Mouse (Mus musculus) neural tube, embryonic 14.5 days (tissue): ENCODE measurements around the gene Tspan5. TPM values are rescaled to one million over a fixed set of nuclear protein-coding genes. Genes with fewer than 3 reads are reported as not detected.
A peak's percentile ranks its signal among the peaks of the same experiment; 100 is the strongest.

Source experiments
- ATAC-seq: fragments of 200-750 bp; cut with Nextera tagmentation; 2 replicates; pipeline ENCODE4 v1.8.0; 2017; ENCODE audit warnings: low read depth, mild to moderate bottlenecking, moderate TSS enrichment, moderate library complexity
- H3K27ac ChIP-seq: fragments of 300-500 bp; sonication (generic); 2 replicates; pipeline ENCODE4 v1.5.1; 2014; ENCODE audit warnings: low read depth, mild to moderate bottlenecking, control low read depth, low read length, moderate library complexity, mixed read lengths
- H3K27me3 ChIP-seq: fragments of 300-500 bp; sonication (generic); 2 replicates; pipeline ENCODE4 v1.6.1; 2014; ENCODE audit warnings: low read length; ENCODE audit not compliant: control insufficient read depth, insufficient read depth
- H3K36me3 ChIP-seq: fragments of 300-500 bp; sonication (generic); 2 replicates; pipeline ENCODE4 v1.6.1; 2014; ENCODE audit warnings: low read length, mixed read lengths; ENCODE audit not compliant: control insufficient read depth, insufficient read depth
- H3K4me1 ChIP-seq: fragments of 300-500 bp; sonication (generic); 2 replicates; pipeline ENCODE4 v1.6.1; 2014; ENCODE audit warnings: low read length; ENCODE audit not compliant: control insufficient read depth, insufficient read depth
- H3K4me2 ChIP-seq: fragments of 300-500 bp; sonication (generic); 2 replicates; pipeline ENCODE4 v1.6.1; 2014; ENCODE audit warnings: mild to moderate bottlenecking, low read depth, low read length, control low read depth
- H3K4me3 ChIP-seq: fragments of 300-500 bp; sonication (generic); 2 replicates; pipeline ENCODE4 v1.5.1; 2014; ENCODE audit warnings: low read depth, low read length, control low read depth, mixed read lengths
- H3K9ac ChIP-seq: fragments of 300-500 bp; sonication (generic); replicated peaks from 2 replicates; pipeline ENCODE4 v1.6.1; 2014; ENCODE audit warnings: low read depth, mild to moderate bottlenecking, control low read depth, low read length, mixed read lengths
- H3K9me3 ChIP-seq: fragments of 300-500 bp; sonication (generic); 2 replicates; pipeline ENCODE4 v1.6.1; 2016; ENCODE audit warnings: low read length; ENCODE audit not compliant: control insufficient read depth
- WGBS: fragments of 180-500 bp; shearing (Covaris S2); extraction: QIAGEN DNeasy Blood & Tissue Kit; methylation state at CpG from one replicate; pipeline ENCODE4 v1.1.7; 2014; 5-methylcytosine and 5-hydroxymethylcytosine counted together
- polyA plus RNA-seq: library from polyadenylated mRNA; unstranded; fragments of >200 nt; fragmentation: Nextera tagmentation; extraction: Ambion mirVana; gene quantifications from 2 replicates; pipeline ENCODE4 v1.2.1, GENCODE M21; 2014

Gene Tspan5
- polyA plus RNA-seq, 1 experiment from 2014 or later: 115 TPM

DNA sequence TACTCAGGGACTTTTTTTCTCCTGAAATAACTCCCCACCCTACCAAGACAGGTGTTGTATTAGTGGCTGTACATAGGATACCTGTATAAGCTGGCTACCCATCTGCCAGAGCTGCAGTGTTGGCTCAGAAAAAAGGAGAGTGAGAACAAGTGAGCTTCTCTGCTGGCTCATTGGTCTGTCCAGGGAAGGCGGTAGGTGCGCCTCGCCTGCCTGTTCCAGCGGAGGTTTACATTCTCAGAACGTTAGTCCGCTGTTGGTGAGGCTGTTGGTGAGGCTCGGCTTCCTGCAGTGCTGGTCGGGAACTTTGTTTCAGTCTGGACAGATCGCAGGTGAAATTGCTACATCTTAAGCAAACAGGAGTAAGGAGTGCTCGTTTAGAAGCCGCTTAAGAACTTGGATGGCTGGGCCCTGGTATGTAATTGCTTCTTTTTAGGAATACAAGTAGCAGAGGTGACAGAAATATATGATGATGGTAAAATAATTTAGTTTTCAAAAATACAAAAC is 118.3 kb downstream of the Tspan5 start:
- Histone ChIP-seq H3K9ac (no peak overlapping the region), H3K36me3 (no peaks in the 10 kb centered on the region), H3K27me3 (no peaks in the 10 kb centered on the region), H3K9me3 (no peaks in the 10 kb centered on the region), H3K27ac (no peak overlapping the region; the same call in 1 of the 2 replicates), H3K4me2 (no peak overlapping the region), H3K4me3 (no peak overlapping the region), H3K4me1 (peaks cover 52% of the 10 kb centered on the region)
- no peak for ATAC-seq
- 64% methylated on average over 11 of the region's 11 CpGs for WGBS

DNA sequence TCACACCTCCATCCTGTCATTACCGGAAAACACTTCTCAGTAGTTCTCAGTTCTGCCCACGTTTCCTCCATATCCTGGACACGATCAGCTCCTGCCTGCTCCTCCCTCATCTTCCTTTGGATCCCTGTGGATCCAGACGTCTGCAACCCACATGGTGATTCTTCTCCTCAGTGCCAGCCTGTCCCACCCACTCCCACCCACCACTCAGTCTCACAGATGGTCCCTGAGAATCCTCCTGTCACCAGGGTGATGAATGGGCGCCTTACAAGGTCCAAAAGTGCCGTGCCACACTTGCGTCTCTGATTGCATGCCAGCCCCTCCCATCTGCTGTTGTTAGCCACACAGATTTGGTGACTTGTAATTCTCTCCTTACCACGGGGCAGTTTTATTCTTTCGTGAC is 119.0 kb downstream of the Tspan5 start:
- H3K4me1 ChIP-seq: peaks cover 46% of the 10 kb centered on the region
- WGBS: 28% methylated on average over 9 of the region's 9 CpGs

DNA sequence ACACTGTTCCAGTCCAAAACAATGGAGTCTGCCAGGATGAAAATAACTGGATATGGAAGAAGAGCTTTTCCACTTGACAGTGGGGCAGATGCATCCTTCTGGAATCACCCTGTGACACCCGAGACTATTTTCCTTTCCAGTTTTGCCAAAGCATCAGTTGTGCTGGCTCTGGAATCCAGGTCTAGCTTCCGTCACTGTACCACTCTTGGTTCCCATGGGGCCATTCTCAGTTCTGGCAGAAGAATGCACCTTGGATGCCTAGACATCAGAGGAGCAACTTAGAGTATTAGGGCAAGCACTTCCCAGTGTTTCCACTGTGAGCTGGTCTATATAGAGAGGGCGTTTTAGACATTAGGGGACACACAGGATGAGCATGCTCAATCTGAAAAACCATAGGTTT is 119.6 kb downstream of the Tspan5 start:
- peaks cover 41% of the 10 kb centered on the region for H3K4me1 ChIP-seq
- H3K36me3 ChIP-seq: no peaks in the 10 kb centered on the region
- H3K27ac ChIP-seq: no peak overlapping the region
- no peak overlapping the region for H3K9ac ChIP-seq
- no peak overlapping the region for H3K4me2 ChIP-seq
- WGBS: 64% methylated on average over 3 of the region's 3 CpGs
- H3K27me3 ChIP-seq: no peaks in the 10 kb centered on the region
- no peak overlapping the region for H3K4me3 ChIP-seq
- no peaks in the 10 kb centered on the region for H3K9me3 ChIP-seq
- no peak for ATAC-seq

More for the DNA sequence above, 119.0 kb downstream of the Tspan5 start:
- no peaks in the 10 kb centered on the region for H3K27me3 ChIP-seq
- no peak overlapping the region for H3K4me3 ChIP-seq
- no peaks in the 10 kb centered on the region for H3K9me3 ChIP-seq
- H3K9ac ChIP-seq: no peak overlapping the region
- no peak overlapping the region for H3K27ac ChIP-seq
- ATAC-seq: no peak
- H3K4me2 ChIP-seq: no peak overlapping the region
- no peaks in the 10 kb centered on the region for H3K36me3 ChIP-seq

DNA sequence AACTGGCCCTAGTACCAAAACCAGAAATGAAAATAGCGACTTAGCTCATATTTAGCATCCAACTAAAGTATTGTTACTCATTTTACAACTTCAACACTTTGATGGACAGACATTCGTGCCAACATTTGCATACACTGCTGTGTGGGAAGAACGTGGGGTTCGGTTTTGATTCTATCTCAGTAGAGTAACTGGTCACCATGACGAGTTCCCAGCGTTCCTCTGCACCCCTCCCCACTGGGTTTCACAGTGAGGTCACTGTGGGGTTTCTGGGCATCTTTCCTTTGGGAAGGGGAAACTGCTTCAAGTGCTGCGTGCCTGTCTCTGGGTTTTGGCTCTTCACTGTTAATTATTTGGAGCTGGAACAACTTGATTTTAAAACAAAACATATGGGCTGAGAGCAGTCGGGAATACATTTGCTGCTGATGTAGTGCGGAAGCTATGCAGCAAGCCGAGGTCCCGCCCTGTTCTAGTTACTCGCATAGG is 122.2 kb downstream of the Tspan5 start:
- Histone ChIP-seq H3K9ac (no peak overlapping the region), H3K36me3 (no peaks in the 10 kb centered on the region), H3K27me3 (no peaks in the 10 kb centered on the region), H3K9me3 (no peaks in the 10 kb centered on the region), H3K4me1 (peaks cover 16% of the 10 kb centered on the region; the same call in 1 of the 2 replicates), H3K4me3 (no peak overlapping the region), H3K4me2 (no peak overlapping the region), H3K27ac (no peak overlapping the region)
- WGBS: 86% methylated on average over 12 of the region's 12 CpGs
- no peak for ATAC-seq

DNA sequence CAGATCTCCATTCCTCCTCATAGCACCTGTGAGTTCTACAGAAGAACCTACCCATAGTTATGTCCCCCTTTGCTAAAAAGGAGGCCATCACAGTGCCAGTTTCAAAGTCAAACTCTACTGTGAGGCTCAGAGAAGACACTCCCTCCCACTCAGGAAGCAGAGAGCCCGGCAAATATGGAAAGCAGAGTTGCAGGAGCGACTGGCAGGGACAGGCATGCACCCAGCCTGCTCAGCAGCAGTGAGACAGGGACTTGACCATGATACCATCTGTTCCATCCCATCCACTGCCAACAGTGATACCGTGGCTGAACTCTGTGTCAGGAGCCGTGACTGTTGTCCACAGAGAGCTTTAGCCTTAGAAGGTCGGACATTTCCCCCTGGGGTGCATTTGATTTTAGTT is 123.3 kb downstream of the Tspan5 start:
- H3K4me2 ChIP-seq: no peak overlapping the region
- H3K36me3 ChIP-seq: no peaks in the 10 kb centered on the region
- H3K4me1 ChIP-seq: peaks cover 6% of the 10 kb centered on the region; the same call in 1 of the 2 replicates
- no peak overlapping the region for H3K27ac ChIP-seq
- no peak overlapping the region for H3K4me3 ChIP-seq
- ATAC-seq: no peak
- no peaks in the 10 kb centered on the region for H3K27me3 ChIP-seq
- WGBS: 83% methylated on average over 5 of the region's 5 CpGs
- H3K9me3 ChIP-seq: no peaks in the 10 kb centered on the region
- no peak overlapping the region for H3K9ac ChIP-seq

DNA sequence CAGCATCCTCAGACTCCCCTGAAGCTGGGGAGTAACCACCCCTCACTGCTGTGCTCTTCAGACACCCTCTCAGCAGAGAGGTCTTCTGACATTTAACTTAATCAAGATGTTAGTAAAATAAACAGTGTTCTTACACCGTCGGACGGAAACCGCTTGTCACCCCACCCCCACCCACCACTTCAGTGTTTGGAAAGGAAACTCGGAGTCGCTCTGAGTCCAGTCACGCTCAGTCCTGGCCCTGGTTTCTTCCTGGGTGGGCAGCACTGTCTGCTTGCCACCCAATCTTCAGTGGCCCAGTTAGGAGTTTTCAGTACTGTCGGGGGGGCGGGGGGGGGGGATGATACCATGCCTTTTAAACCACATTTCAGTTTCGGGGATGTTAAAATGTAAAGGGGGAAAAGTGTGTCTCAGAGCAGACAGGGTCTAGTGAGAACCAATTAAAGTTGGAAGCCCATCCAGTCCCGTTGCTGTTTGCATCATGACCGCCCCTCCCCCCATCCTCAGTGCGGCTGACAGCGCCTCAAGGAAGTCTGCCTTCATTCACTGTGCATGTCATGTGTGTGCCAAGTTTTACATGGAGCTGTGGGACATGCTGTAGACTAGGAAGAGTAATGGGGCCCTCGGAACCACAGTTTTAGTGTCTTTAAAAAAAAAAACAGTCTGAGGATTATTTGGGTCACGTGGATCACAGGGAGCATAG is 125.3 kb downstream of the Tspan5 start:
- H3K4me1 ChIP-seq: no peaks in the 10 kb centered on the region
- H3K9me3 ChIP-seq: no peaks in the 10 kb centered on the region
- H3K27ac ChIP-seq: no peak overlapping the region
- no peaks in the 10 kb centered on the region for H3K27me3 ChIP-seq
- no peaks in the 10 kb centered on the region for H3K36me3 ChIP-seq
- WGBS: 79% methylated on average over 16 of the region's 16 CpGs
- H3K4me3 ChIP-seq: no peak overlapping the region
- H3K4me2 ChIP-seq: no peak overlapping the region
- 0 out of 2 replicates have a peak, but pooled peaks have one; percentile 38 for ATAC-seq
- no peak overlapping the region for H3K9ac ChIP-seq

DNA sequence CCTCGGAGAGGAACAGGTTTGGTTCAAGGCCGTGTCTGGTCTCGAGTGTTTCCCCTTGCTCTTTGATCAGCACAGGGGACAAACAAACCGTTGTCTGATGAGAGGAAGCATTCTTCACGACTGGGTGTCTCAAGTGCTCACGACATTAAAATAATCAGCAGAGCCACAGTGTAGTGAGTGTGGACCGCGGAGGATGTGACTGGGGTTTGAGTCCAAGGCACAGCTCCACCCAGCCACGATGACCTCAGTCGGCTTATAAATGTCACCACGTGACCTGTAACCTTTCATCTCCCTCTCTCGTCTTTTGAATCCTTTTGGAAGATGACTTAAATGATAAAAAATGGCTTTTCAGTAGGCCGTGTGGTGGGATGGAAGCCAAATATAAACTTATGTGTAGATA is 126.4 kb downstream of the Tspan5 start:
- ATAC-seq: no peak
- Histone ChIP-seq H3K36me3 (no peaks in the 10 kb centered on the region), H3K4me1 (no peaks in the 10 kb centered on the region), H3K9ac (no peak overlapping the region), H3K4me3 (no peak overlapping the region), H3K4me2 (no peak overlapping the region), H3K9me3 (no peaks in the 10 kb centered on the region), H3K27ac (no peak overlapping the region), H3K27me3 (no peaks in the 10 kb centered on the region)
- WGBS: 71% methylated on average over 13 of the region's 13 CpGs

DNA sequence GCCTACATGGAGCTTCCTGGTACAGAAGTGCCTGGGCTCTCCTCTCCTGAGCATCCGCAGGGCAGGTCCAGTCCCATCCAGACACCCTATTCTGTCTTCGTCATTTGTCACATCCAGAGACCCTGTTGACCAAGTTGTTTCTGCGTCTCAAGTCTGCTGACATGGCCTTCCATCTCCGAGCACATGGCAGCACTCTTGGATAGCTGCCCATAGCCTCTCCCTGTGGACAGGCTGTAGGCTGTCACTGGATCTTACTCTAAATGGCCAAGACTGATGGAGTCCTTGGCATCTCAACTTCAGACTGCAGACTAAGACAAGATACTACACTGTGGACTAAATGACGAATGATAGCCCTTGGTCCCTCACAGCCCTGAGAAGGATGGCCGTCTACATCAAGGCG is 133.3 kb downstream of the Tspan5 start:
- no peak overlapping the region for H3K9ac ChIP-seq
- H3K36me3 ChIP-seq: 0 out of 2 replicates have a peak, but pooled peaks cover 3% of the 10 kb centered on the region
- H3K4me3 ChIP-seq: no peak overlapping the region
- 87% methylated on average over 7 of the region's 7 CpGs for WGBS
- H3K4me1 ChIP-seq: no peaks in the 10 kb centered on the region
- no peaks in the 10 kb centered on the region for H3K9me3 ChIP-seq
- ATAC-seq: no peak
- H3K27ac ChIP-seq: no peak overlapping the region
- H3K27me3 ChIP-seq: no peaks in the 10 kb centered on the region
- no peak overlapping the region for H3K4me2 ChIP-seq

DNA sequence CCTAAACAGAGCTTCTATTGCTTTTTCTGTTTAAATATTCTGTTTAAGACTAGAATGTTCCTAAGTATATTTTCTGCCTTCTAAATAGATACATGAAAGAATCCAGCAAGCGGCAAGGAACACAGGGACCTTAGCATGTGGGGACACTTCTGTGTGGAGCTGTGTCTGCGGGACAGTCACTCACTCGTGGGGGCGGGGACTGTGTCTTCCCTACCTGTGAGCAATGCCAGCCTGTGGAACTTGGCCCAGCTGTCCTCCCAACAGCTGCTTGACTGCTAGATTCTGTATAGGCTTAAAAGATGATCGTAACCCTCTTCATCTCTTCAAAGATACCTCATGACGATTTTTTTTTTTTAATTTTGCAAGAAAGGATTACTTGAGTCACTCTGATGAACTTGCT is 133.9 kb downstream of the Tspan5 start:
- H3K9me3 ChIP-seq: no peaks in the 10 kb centered on the region
- H3K4me1 ChIP-seq: no peaks in the 10 kb centered on the region
- H3K9ac ChIP-seq: no peak overlapping the region
- 0 out of 2 replicates have a peak, but pooled peaks cover 3% of the 10 kb centered on the region for H3K36me3 ChIP-seq
- H3K27me3 ChIP-seq: no peaks in the 10 kb centered on the region
- H3K27ac ChIP-seq: no peak overlapping the region
- no peak overlapping the region for H3K4me3 ChIP-seq
- H3K4me2 ChIP-seq: no peak overlapping the region
- no peak for ATAC-seq
- WGBS: 95% methylated on average over 6 of the region's 6 CpGs
